Mouse (Mus musculus) megakaryocyte, embryonic 14.5 days (primary cell): ENCODE results near the gene Fmo5. TPM values are rescaled to one million over a fixed set of nuclear protein-coding genes. Genes with fewer than 3 reads are reported as not detected.

Experiments
- H3K27me3 ChIP-seq: replicated peaks from 2 replicates; pipeline ENCODE3; 2012; ENCODE audit warnings: inconsistent platforms
- H3K36me3 ChIP-seq: replicated peaks from 2 replicates; pipeline ENCODE3; 2012; ENCODE audit warnings: low read length, inconsistent platforms, mixed read lengths
- H3K4me1 ChIP-seq: 2 replicates; pipeline ENCODE4 v1.6.1; 2012; ENCODE audit warnings: inconsistent platforms
- H3K4me3 ChIP-seq: replicated peaks from 2 replicates; pipeline ENCODE3; 2012; ENCODE audit warnings: moderate library complexity, mild to moderate bottlenecking, inconsistent platforms
- H3K9me3 ChIP-seq: 2 replicates; pipeline ENCODE4 v1.6.1; 2012; ENCODE audit warnings: inconsistent platforms
- FLI1 ChIP-seq: IDR thresholded peaks from 2 replicates; pipeline ENCODE4 v1.6.1; 2012; ENCODE audit warnings: low read length, inconsistent platforms, mixed read lengths
- GATA1 ChIP-seq: IDR thresholded peaks from 3 replicates; pipeline ENCODE4 v1.6.1; 2012; ENCODE audit warnings: mixed read lengths, low read length, inconsistent platforms, borderline replicate concordance
- polyA plus RNA-seq: library from polyadenylated mRNA; stranded (reverse); fragments of >175 nt; gene quantifications from 2 replicates; pipeline ENCODE4 v1.2.3, GENCODE M21; 2012; ENCODE audit warnings: low replicate concordance; ENCODE audit not compliant: insufficient read depth

The Fmo5 gene
- polyA plus RNA-seq, 1 experiment = 0.96 TPM

DNA sequence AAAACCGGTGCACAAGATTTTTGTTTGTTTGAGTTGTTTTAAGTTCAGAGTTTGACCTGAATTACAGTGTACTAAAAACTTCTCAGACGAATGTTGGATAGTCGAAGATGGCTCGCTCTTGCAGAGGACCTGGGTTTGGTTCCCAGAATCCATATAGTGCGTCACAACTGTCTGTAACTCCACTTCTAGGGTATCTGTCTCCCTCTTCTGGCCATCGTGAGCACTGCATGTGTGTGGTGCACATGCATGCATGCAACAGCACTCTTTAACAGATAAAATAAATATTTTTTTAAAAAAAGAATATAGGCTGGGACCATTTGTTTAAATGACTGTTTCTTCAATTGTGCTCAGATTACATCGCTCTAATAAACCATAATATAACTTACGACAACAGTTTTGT is 26.3 kb downstream of the Fmo5 start:
- no peak for TF ChIP-seq GATA1
- no peak for TF ChIP-seq FLI1
- Histone ChIP-seq H3K9me3 (peaks cover 8% of the 10 kb centered on the region), H3K4me3 (no peak overlapping the region), H3K27me3 (no peaks in the 10 kb centered on the region), H3K36me3 (no peaks in the 10 kb centered on the region), H3K4me1 (peaks cover 21% of the 10 kb centered on the region)

DNA sequence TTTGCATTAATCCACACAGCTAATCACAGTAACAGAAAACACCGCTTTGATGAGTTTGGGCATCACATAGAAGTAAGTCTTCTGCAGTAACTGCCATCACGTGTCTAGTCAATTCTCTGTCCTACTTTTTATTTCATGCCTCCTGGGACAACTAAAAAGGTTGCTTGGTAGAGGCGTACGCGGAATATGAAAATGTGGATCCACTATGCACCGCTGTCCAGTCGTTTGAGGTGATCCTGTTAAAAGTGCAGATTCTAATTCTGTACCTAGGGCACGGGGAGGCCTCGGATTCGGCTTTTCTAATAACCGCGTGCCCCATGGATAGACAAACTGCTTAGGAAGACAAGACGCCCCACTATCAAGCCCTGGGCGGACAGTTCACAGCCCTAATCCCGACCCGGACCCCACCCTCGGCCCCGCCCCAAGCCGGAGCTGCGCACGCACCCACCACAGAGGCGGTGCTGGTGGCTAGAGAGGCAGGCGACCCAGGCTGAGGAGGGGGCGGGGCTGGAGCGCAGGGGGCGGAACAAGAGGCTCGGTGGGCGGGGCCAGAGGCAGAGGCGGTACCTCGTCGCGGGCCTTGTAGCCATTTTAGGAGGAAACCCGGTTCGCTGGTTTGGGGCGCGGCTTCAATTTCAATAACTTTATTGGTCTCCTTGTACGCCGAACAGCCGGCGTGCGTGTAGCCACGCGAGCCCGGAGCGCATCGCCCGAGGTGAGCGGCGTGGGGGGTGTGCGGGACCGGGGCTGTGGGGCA is 29.2 kb downstream of the Fmo5 start, which contains the start of gene Prkab2:
Prkab2 (plus strand) TSS at position 539 of the 757 bp plus-strand sequence.
- peaks cover 8% of the 10 kb centered on the region for H3K9me3 ChIP-seq
- no peaks in the 10 kb centered on the region for H3K27me3 ChIP-seq
- peak within 1 kb of the TSS; percentile 99 for H3K4me3 ChIP-seq
- peaks cover 46% of the 10 kb centered on the region for H3K4me1 ChIP-seq
- H3K36me3 ChIP-seq = peaks cover 17% of the 10 kb centered on the region
- TF ChIP-seq FLI1 = no peak
- no peak for TF ChIP-seq GATA1

DNA sequence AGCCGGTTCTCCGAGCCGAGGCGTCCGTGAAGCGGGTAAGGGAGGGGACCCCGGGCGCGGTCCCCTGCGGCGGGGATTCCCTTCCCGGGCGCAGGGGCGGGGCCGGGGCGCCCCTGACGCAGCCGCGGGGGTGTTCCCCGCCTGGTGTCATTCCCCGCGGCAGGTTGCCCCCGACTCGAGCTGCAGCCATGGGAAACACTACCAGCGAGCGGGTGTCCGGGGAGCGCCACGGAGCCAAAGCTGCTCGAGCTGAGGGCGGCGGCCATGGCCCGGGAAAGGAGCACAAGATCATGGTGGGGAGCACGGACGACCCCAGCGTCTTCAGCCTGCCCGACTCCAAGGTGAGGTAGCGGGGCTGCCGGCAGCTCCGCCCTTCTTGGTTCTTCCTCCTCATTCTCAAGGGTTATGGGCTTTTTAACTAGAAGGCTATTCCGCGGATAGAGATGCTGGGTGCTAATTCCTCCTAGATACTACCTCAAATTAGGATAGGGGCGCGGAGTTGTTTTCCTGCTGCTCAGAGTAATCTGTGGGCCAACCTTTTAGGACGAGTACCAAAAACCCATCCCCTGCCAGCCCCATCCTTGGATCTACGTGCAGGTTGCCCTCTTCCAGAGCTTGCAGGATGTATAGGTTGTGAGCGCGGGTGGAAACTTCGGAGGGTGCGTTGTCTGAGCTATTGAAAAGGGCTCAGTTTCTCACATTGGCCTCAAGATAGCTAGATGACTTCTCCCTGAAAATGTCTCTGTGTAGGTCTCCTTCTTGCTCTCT is 30.0 kb downstream of the Fmo5 start:
- H3K36me3 ChIP-seq = peaks cover 24% of the 10 kb centered on the region
- no peaks in the 10 kb centered on the region for H3K27me3 ChIP-seq
- H3K9me3 ChIP-seq = peaks cover 8% of the 10 kb centered on the region
- H3K4me1 ChIP-seq = peaks cover 47% of the 10 kb centered on the region
- TF ChIP-seq FLI1 (no peak), GATA1 (no peak)
- peak overlapping the region; percentile 99 for H3K4me3 ChIP-seq

DNA sequence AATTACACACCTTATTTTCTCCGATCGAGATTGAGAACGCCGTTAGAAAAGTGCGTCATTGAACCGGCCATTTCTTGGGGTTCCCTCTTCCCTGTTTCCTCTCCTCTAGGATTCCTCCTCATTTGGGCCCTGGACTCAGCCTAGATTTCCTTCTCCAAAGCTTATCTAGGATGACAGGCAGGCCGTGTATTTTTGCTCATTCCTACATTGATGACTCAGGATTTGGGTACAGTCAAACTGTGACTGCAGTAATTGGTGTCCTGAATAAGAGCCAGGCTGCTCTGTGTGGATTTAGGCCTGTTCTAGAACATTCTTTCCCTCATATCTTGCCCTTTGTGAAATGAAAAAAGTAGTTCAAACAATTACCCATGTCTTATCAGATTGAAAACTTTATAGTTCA is 31.1 kb downstream of the Fmo5 start:
- TF ChIP-seq GATA1 (no peak), FLI1 (no peak)
- H3K27me3 ChIP-seq = no peaks in the 10 kb centered on the region
- H3K9me3 ChIP-seq = peaks cover 2% of the 10 kb centered on the region; the same call in 1 of the 2 replicates
- peaks cover 52% of the 10 kb centered on the region for H3K4me1 ChIP-seq
- H3K36me3 ChIP-seq = peaks cover 36% of the 10 kb centered on the region
- peak overlapping the region; percentile 99 for H3K4me3 ChIP-seq

DNA sequence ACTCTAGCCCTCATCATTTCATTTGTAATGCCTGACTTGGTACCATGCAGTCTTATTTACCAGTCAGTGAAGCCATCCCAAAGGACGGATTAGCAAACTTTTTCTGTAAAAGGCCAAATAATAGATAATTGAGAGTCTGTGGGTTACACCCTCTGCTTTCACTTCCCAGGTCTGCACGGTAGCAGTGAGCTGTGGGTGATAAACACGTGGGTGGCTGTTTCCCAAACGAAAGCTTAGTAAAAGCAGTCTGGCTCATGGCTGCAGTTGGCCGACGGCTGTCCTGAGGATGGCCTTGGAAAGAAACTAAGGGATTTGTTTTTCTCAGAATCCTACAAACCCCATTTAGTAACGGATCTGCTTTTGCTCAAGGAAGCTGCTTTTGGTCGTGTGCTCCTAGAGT is 32.6 kb downstream of the Fmo5 start:
- Histone ChIP-seq H3K4me3 (peak overlapping the region; percentile 28), H3K27me3 (no peaks in the 10 kb centered on the region), H3K36me3 (peaks cover 48% of the 10 kb centered on the region), H3K4me1 (peaks cover 64% of the 10 kb centered on the region), H3K9me3 (no peaks in the 10 kb centered on the region)
- no peak for TF ChIP-seq FLI1
- no peak for TF ChIP-seq GATA1

DNA sequence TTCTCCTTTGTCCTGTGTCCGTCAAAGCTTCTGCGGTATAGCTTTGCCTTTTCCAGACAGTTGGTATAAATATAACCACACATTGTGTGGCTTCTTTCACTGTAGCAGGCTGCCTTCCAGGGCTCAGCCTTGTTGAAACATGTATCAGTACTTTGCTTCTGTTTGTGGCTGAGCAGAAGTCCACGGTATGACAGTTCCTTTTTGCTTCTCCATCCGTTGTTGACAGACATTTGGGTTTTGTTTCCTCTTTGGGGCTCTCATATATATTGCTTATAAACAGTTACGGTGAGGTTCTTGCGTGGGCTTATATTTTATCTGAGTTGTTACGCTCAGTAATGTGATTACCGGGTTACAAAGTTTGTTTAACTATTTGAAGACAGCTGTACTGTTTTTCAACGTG is 36.9 kb downstream of the Fmo5 start:
- peaks cover 91% of the 10 kb centered on the region for H3K36me3 ChIP-seq
- no peak overlapping the region for H3K4me3 ChIP-seq
- no peak for TF ChIP-seq GATA1
- no peak for TF ChIP-seq FLI1
- peaks cover 42% of the 10 kb centered on the region for H3K4me1 ChIP-seq
- H3K9me3 ChIP-seq = no peaks in the 10 kb centered on the region
- H3K27me3 ChIP-seq = no peaks in the 10 kb centered on the region

DNA sequence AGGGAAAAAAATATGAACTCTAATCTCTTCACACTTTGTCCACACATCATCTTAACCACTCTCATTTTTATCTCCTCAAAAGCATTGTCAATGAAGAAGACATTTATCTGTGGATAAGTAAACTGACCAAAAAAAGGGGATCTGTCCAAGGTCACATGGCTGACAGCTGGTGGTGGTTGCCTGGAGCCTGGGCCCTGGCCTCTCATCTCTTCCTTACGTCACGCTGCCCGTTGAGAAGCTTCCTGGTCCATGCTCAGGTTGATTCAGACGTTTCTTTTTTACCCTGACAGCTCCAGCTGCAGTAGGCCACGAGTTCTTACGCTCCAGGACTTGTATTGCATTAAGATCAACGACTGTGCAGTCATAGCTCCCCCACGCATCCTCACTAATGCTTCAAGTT is 37.5 kb downstream of the Fmo5 start:
- no peak overlapping the region for H3K4me3 ChIP-seq
- no peaks in the 10 kb centered on the region for H3K9me3 ChIP-seq
- peaks cover 98% of the 10 kb centered on the region for H3K36me3 ChIP-seq
- peaks cover 35% of the 10 kb centered on the region for H3K4me1 ChIP-seq
- H3K27me3 ChIP-seq = no peaks in the 10 kb centered on the region
- TF ChIP-seq FLI1 (no peak), GATA1 (no peak)

DNA sequence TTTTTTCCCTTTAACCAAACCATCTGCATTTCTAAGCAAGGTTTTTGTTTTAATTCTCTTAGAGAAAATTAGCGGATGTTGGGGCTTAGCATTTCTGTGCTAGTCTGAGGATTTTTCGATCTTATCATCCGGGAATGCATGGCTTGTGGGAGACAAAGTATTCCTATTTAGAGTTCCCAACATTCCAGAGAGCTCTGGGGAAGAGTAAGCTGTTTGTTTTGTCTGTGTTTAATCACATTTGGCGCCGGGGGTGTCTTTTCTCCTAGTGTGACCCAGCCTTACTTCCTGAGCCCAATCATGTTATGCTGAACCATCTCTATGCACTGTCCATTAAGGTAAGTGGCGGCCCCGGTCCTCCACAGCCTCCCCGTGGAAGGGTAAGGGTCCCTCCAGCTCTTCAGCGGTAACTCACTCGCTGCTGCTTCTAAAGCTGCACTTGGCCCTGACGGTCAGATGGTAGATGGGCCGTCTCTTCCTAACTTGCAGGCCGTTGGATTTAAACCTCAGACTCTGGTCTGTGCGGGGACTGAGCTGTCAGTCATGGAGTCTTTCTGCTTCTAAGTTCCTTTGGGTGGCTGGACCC is 38.6 kb downstream of the Fmo5 start:
- no peaks in the 10 kb centered on the region for H3K9me3 ChIP-seq
- no peak overlapping the region for H3K4me3 ChIP-seq
- H3K27me3 ChIP-seq = no peaks in the 10 kb centered on the region
- no peak for TF ChIP-seq GATA1
- no peak for TF ChIP-seq FLI1
- peaks cover 27% of the 10 kb centered on the region for H3K4me1 ChIP-seq
- peaks cover 98% of the 10 kb centered on the region for H3K36me3 ChIP-seq

DNA sequence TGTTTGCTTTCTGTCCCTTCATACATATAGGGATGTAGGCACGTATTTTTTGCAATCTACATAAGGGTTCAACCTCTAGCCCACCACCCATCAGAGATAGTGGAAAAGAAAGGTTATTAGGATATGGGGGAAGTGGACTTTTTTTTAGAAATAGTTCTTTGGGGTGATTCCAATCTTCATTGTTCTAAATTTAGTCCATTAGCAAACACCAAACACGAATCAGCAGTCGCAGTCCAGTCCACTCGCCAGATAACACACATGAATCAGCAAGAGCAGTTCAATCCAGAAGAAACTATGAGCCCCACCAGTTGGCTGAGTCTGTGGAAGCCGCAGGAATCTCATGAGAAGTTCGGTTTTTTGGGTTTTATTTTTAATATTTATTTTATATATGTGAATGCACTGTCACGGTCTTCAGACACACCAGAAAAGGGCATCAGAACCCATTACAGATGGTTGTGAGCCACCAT is 46.1 kb downstream of the Fmo5 start, which contains the start of gene Gm17651:
Gm17651 (minus strand) TSS at position 51 of the 467 bp plus-strand sequence.
- Histone ChIP-seq H3K9me3 (peaks cover 4% of the 10 kb centered on the region; the same call in 1 of the 2 replicates), H3K4me3 (no peak within 1 kb of the TSS), H3K4me1 (0 out of 2 replicates have a peak, but pooled peaks cover 3% of the 10 kb centered on the region), H3K36me3 (peaks cover 42% of the 10 kb centered on the region), H3K27me3 (peaks cover 11% of the 10 kb centered on the region)
- TF ChIP-seq FLI1 (no peak), GATA1 (no peak)

DNA sequence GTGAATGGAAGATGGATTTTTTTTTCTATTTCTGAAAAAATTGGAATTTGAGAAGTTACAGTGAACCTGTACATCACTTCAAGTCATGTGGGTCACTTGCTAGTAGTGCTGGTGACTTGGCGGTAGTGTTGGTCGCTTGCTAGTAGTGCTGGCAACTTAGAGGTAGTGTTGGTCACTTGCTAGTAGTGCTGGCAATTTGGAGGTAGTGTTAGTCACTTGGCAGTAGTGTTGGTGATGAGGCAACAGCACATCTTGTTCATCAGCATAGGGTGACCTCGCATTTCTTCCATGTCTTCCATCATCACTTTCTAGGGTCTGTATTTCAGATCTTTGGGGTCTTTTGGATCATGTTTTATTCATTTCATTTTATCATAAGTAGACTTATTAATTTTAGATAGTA is 47.5 kb downstream of the Fmo5 start:
- Histone ChIP-seq H3K27me3 (peaks cover 12% of the 10 kb centered on the region), H3K4me1 (peaks cover 11% of the 10 kb centered on the region), H3K9me3 (peaks cover 4% of the 10 kb centered on the region; the same call in 1 of the 2 replicates), H3K4me3 (no peak overlapping the region), H3K36me3 (peaks cover 27% of the 10 kb centered on the region)
- TF ChIP-seq GATA1 (no peak), FLI1 (no peak)
